Mouse (Mus musculus) neural tube, embryonic 13.5 days (tissue): ENCODE data around the gene Foxe3. TPM values are rescaled to one million over a fixed set of nuclear protein-coding genes. Genes with fewer than 3 reads are reported as not detected.

ENCODE experiments used
- ATAC-seq: fragments of 200-750 bp; cut with Nextera tagmentation; 2 replicates; pipeline ENCODE4 v1.8.0; 2017; ENCODE audit warnings: low read depth, mild to moderate bottlenecking, moderate TSS enrichment, moderate library complexity
- H3K27ac ChIP-seq: fragments of 300-500 bp; sonication (generic); replicated peaks from 2 replicates; pipeline ENCODE4 v1.5.1; 2015; ENCODE audit warnings: moderate library complexity, mild to moderate bottlenecking, inconsistent platforms
- H3K27me3 ChIP-seq: fragments of 300-500 bp; sonication (generic); 2 replicates; pipeline ENCODE4 v1.6.1; 2015; ENCODE audit warnings: mild to moderate bottlenecking, inconsistent platforms
- H3K36me3 ChIP-seq: fragments of 300-500 bp; sonication (generic); 2 replicates; pipeline ENCODE4 v1.6.1; 2015; ENCODE audit warnings: mild to moderate bottlenecking, inconsistent platforms
- H3K4me1 ChIP-seq: fragments of 300-500 bp; sonication (generic); replicated peaks from 2 replicates; pipeline ENCODE4 v1.6.1; 2015; ENCODE audit warnings: inconsistent platforms
- H3K4me2 ChIP-seq: fragments of 300-500 bp; sonication (generic); 2 replicates; pipeline ENCODE4 v1.6.1; 2015; ENCODE audit warnings: inconsistent platforms, mild to moderate bottlenecking, moderate library complexity
- H3K4me3 ChIP-seq: fragments of 300-500 bp; sonication (generic); 2 replicates; pipeline ENCODE4 v1.5.1; 2015; ENCODE audit warnings: mild to moderate bottlenecking, inconsistent platforms
- H3K9ac ChIP-seq: fragments of 300-500 bp; sonication (generic); 2 replicates; pipeline ENCODE4 v1.6.1; 2015; ENCODE audit warnings: moderate library complexity, mild to moderate bottlenecking, inconsistent platforms
- H3K9me3 ChIP-seq: fragments of 300-500 bp; sonication (generic); 2 replicates; pipeline ENCODE4 v1.6.1; 2016; ENCODE audit warnings: inconsistent platforms
- WGBS: fragments of 180-500 bp; shearing (Covaris S2); methylation state at CpG from one replicate; pipeline ENCODE4 v1.1.7; 2015; 5-methylcytosine and 5-hydroxymethylcytosine counted together
- polyA plus RNA-seq: library from polyadenylated mRNA; unstranded; fragments of >200 nt; fragmentation: Nextera tagmentation; extraction: Ambion mirVana; gene quantifications from 2 replicates; pipeline ENCODE4 v1.2.1, GENCODE M21; 2015

The Foxe3 gene
- polyA plus RNA-seq, 1 experiment from 2014 or later, result not detected

GRCm38 (mm10) chr4:114901643-114902351, 24.0 kb downstream of the Foxe3 start:
- WGBS, result under 1% methylated on average over 42 of the region's 42 CpGs
- H3K4me3 ChIP-seq, result peak overlapping the region; percentile 15; the same call in 1 of the 2 replicates

GRCm38 (mm10) chr4:114900866-114901642, 24.8 kb downstream of the Foxe3 start:
- H3K27ac ChIP-seq, result no peak overlapping the region
- H3K27me3 ChIP-seq, result peaks cover 100% of the 10 kb centered on the region
- H3K4me3 ChIP-seq, result no peak overlapping the region
- H3K4me2 ChIP-seq, result no peak overlapping the region
- 1% methylated on average over 33 of the region's 33 CpGs for WGBS
- no peak for ATAC-seq
- no peaks in the 10 kb centered on the region for H3K9me3 ChIP-seq
- H3K9ac ChIP-seq, result no peak overlapping the region
- H3K36me3 ChIP-seq, result no peaks in the 10 kb centered on the region
- no peaks in the 10 kb centered on the region; the same call in 1 of the 2 replicates for H3K4me1 ChIP-seq

More at GRCm38 (mm10) chr4:114901643-114902351, 24.0 kb downstream of the Foxe3 start:
- H3K27me3 ChIP-seq, result peaks cover 100% of the 10 kb centered on the region
- no peak overlapping the region for H3K9ac ChIP-seq
- no peaks in the 10 kb centered on the region for H3K9me3 ChIP-seq
- no peak for ATAC-seq
- no peaks in the 10 kb centered on the region; the same call in 1 of the 2 replicates for H3K4me1 ChIP-seq
- no peak overlapping the region for H3K27ac ChIP-seq
- peak overlapping the region; percentile 39 for H3K4me2 ChIP-seq
- no peaks in the 10 kb centered on the region for H3K36me3 ChIP-seq

GRCm38 (mm10) chr4:114899885-114900284, 25.9 kb downstream of the Foxe3 start:
- peaks cover 98% of the 10 kb centered on the region for H3K27me3 ChIP-seq
- H3K9ac ChIP-seq, result no peak overlapping the region
- no peak overlapping the region for H3K4me3 ChIP-seq
- H3K27ac ChIP-seq, result no peak overlapping the region
- H3K36me3 ChIP-seq, result no peaks in the 10 kb centered on the region
- H3K4me2 ChIP-seq, result no peak overlapping the region
- H3K9me3 ChIP-seq, result no peaks in the 10 kb centered on the region
- no peaks in the 10 kb centered on the region; the same call in 1 of the 2 replicates for H3K4me1 ChIP-seq
- 8% methylated on average over 3 of the region's 3 CpGs for WGBS
- no peak for ATAC-seq

GRCm38 (mm10) chr4:114897853-114898252, 28.0 kb downstream of the Foxe3 start:
- no peak for ATAC-seq
- Histone ChIP-seq H3K9me3 (no peaks in the 10 kb centered on the region), H3K9ac (no peak overlapping the region), H3K4me3 (no peak overlapping the region), H3K27ac (no peak overlapping the region), H3K27me3 (peaks cover 82% of the 10 kb centered on the region), H3K4me1 (no peaks in the 10 kb centered on the region; the same call in 1 of the 2 replicates), H3K4me2 (no peak overlapping the region), H3K36me3 (no peaks in the 10 kb centered on the region)
- 16% methylated on average over 4 of the region's 4 CpGs for WGBS

GRCm38 (mm10) chr4:114882232-114882631, 43.6 kb downstream of the Foxe3 start:
- H3K27me3 ChIP-seq, result peaks cover 4% of the 10 kb centered on the region; the same call in 1 of the 2 replicates
- H3K36me3 ChIP-seq, result no peaks in the 10 kb centered on the region
- WGBS, result 79% methylated on average over 1 of the region's 1 CpGs
- no peak overlapping the region for H3K9ac ChIP-seq
- H3K4me2 ChIP-seq, result no peak overlapping the region
- H3K4me3 ChIP-seq, result no peak overlapping the region
- H3K4me1 ChIP-seq, result no peaks in the 10 kb centered on the region
- ATAC-seq, result no peak
- no peak overlapping the region for H3K27ac ChIP-seq
- no peaks in the 10 kb centered on the region for H3K9me3 ChIP-seq

GRCm38 (mm10) chr4:114876441-114876972, 49.3 kb downstream of the Foxe3 start:
- Histone ChIP-seq H3K9ac (no peak overlapping the region), H3K36me3 (no peaks in the 10 kb centered on the region), H3K4me2 (no peak overlapping the region), H3K4me3 (no peak overlapping the region), H3K27ac (no peak overlapping the region), H3K4me1 (0 out of 2 replicates have a peak, but pooled peaks cover 4% of the 10 kb centered on the region), H3K9me3 (no peaks in the 10 kb centered on the region), H3K27me3 (no peaks in the 10 kb centered on the region)
- WGBS, result 43% methylated on average over 8 of the region's 8 CpGs
- no peak for ATAC-seq

Other genes starting within 250 kb of the Foxe3 start
- not detected in 2 replicates for gene Gm12830, start 104.3 kb downstream of the Foxe3 start, polyA plus RNA-seq
- gene Foxd2, start 17.1 kb downstream of the Foxe3 start, polyA plus RNA-seq, result 0.50 and 0.62 TPM in 2 replicates
- gene Cmpk1, start 61.2 kb upstream of the Foxe3 start, polyA plus RNA-seq, result 188 and 199 TPM in 2 replicates
- 1.9 and 3.0 TPM in 2 replicates for gene Stil, start 74.1 kb upstream of the Foxe3 start, polyA plus RNA-seq
- 1.9 and 2.0 TPM in 2 replicates for gene Tal1, start 130.4 kb upstream of the Foxe3 start, polyA plus RNA-seq
- 5.7 and 5.8 TPM in 2 replicates for gene Pdzk1ip1, start 162.7 kb upstream of the Foxe3 start, polyA plus RNA-seq
- 5.5 and 7.1 TPM in 2 replicates for gene Cyp4x1, start 208.3 kb upstream of the Foxe3 start, polyA plus RNA-seq